In genomic region chr5:76425680-76426079, GRCm38 (mm10) we compare ENCODE assay signal across 24 mouse cellular contexts. TPM values are rescaled to one million over a fixed set of nuclear protein-coding genes. Genes with fewer than 3 reads are reported as not detected.
A peak's percentile ranks its signal among the peaks of the same experiment; 100 is the strongest.
DNase-seq lines count a peak whose midpoint lies in the region; ATAC-seq lines count a peak whose summit lies in the region.
"Had no signal": no experiment of that assay in that cellular context is flagged by ENCODE, and none has a peak within 500 bp of the region (broad histone marks: within the 10 kb centered on the region; RNA-seq: fewer than 3 reads in every experiment).

No protein-coding gene starts in this region.

- DNase-seq in MEL-GATA-1-ER (ENCODE audit: extremely low read depth, low read depth) (peak; percentile 3), ZHBTc4 (ENCODE audit: low read depth, low spot score) (peak; percentile 23)
- no peak for DNase-seq in natural killer cell, adult 2 months (ENCODE audit: low spot score in 2 of 2)
- no peak for DNase-seq in left cerebral cortex, adult 18-20 months (ENCODE audit: low spot score in 2 of 2)
- DNase-seq: adrenal gland, adult 2 months; adrenal gland, postnatal 14 days; cerebellum, adult 18-20 months; cerebellum, adult 9-10 months; cerebellum, postnatal 14 days; forebrain, postnatal 0 days; gastrocnemius, postnatal 10 days; gastrocnemius, postnatal 36 days; heart, adult 2 months; heart, postnatal 14 days had no signal

- ATAC-seq in megakaryocyte progenitor cell, adult 5-6 weeks (replicated peaks; ENCODE audit: poor library complexity): peak; percentile 63
- no peak for ATAC-seq in cerebellum, adult (ENCODE audit: insufficient number of reproducible peaks, low FRiP score, low TSS enrichment)
- ATAC-seq: CD4-positive, CD25-positive, alpha-beta regulatory T cell, adult 4 months; forebrain, embryonic 14.5 days; forebrain, postnatal 0 days; intestine, postnatal 0 days had no signal

RNA-seq across cellular contexts. Expression of gene Gm7271, which starts 58.2 kb away (rescaled TPM):
- not detected in 2 replicates for total RNA-seq in megakaryocyte progenitor cell, adult 5-6 weeks (2015)
- total RNA-seq in megakaryocyte progenitor cell, adult 5-6 weeks (2017): not detected in 2 replicates
- total RNA-seq in left cerebral cortex, adult 18-20 months (2021): not detected
- total RNA-seq: adrenal gland, adult 2 months; adrenal gland, postnatal 14 days; adrenal gland, postnatal 4 days; ES-E14; forebrain, postnatal 0 days; gastrocnemius, adult 18-20 months; gastrocnemius, postnatal 10 days; gastrocnemius, postnatal 36 days; granulocyte monocyte progenitor cell, adult 5-6 weeks; heart, adult 2 months; heart, postnatal 14 days; hematopoietic stem cell, adult 5-6 weeks had no signal

Comparison
In these comparisons a context has a peak if more than half of its experiments do, and no peak if none do; other contexts are left out.
1. DNase-seq: peak in MEL-GATA-1-ER (single experiment) and ZHBTc4 (single experiment); none in natural killer cell, adult 2 months (0 of 2) and left cerebral cortex, adult 18-20 months (0 of 2).